Mouse (Mus musculus): Measurements from ENCODE around the gene Prdm15. TPM values are rescaled to one million over a fixed set of nuclear protein-coding genes. Genes with fewer than 3 reads are reported as not detected.

Prdm15 gene
- 4.4 TPM for polyA plus RNA-seq (2012; fragmentation: generic; extraction: Trizol)
- long read RNA-seq, experiment 1, partial matches to known transcripts: 0 of 1 reads
- long read RNA-seq, experiment 1, other reads (novel, unspliced or antisense): 1 of 1 reads
- long read RNA-seq, experiment 2, full-length matches to known transcripts: 1 of 31 reads
- long read RNA-seq, experiment 2, partial matches to known transcripts: 2 of 31 reads
- long read RNA-seq, experiment 2, other reads (novel, unspliced or antisense): 28 of 31 reads

DNA sequence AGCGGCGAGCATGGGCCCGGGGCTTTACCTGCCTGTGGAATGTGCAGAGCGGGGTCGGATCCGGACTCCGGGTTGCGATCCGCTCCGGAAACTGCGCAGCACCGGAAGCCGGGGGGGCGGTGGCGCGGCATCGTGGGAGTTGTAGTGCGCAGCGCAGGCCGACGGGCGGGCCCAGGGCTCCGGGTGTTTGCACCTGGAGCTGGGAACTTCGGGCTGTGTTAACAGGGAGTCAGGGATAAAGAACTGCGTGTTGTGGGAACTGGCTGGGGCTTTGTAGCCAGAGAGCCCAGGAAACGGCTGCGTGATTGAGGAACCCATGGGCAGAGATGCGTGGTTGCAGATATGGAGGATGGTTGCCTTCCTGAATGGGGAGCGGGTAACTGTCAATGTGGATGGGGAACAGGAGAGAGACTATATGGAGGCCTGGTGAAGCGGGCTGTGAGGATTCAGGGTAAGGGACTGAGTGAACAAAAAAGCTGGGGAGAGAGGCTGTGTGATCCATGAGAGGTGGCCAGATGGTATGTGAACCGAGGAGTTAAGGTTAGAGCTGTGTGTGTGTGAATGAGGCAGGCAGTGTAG lies at the start of gene Prdm15:
Prdm15 (minus strand) TSS at position 110 of the 579 bp plus-strand sequence.
- H3K4me3 ChIP-seq (ENCODE audit: insufficient read depth, poor library complexity, severe bottlenecking): peak within 1 kb of the TSS; percentile 76
- H3K79me2 ChIP-seq (ENCODE audit: control insufficient read depth, insufficient read depth): peaks cover 44% of the 10 kb centered on the region
- H3K27me3 ChIP-seq (ENCODE audit: control insufficient read depth, insufficient read depth, insufficient read length): no peaks in the 10 kb centered on the region
- H3ac ChIP-seq (ENCODE audit: control insufficient read depth, insufficient read length, low read depth): peak within 1 kb of the TSS; percentile 99
- peaks cover 27% of the 10 kb centered on the region for H3K79me3 ChIP-seq (ENCODE audit: low read depth)
- H3K36me3 ChIP-seq (ENCODE audit: control insufficient read depth, insufficient read depth): peaks cover 8% of the 10 kb centered on the region
- TF ChIP-seq MYOD1 (IDR thresholded peaks at IDR 0.05; ENCODE audit: control insufficient read depth, insufficient read length, low read depth): no peak
- TF ChIP-seq MAX (IDR thresholded peaks at IDR 0.05): no peak
- TF ChIP-seq CTCF (IDR thresholded peaks at IDR 0.05; ENCODE audit: control insufficient read depth, insufficient read depth, insufficient read length): no peak
- no peak for TF ChIP-seq MYOG (IDR thresholded peaks at IDR 0.05; ENCODE audit: control insufficient read depth, extremely low read depth, insufficient read length)
- no peak for TF ChIP-seq FOSL1 (IDR thresholded peaks at IDR 0.05; ENCODE audit: insufficient read depth, low read length, poor library complexity, severe bottlenecking)
- no peak for TF ChIP-seq CEBPB (IDR thresholded peaks at IDR 0.05; ENCODE audit: low read depth)
- TF ChIP-seq USF1 (IDR thresholded peaks at IDR 0.05; ENCODE audit: low read depth): no peak

DNA sequence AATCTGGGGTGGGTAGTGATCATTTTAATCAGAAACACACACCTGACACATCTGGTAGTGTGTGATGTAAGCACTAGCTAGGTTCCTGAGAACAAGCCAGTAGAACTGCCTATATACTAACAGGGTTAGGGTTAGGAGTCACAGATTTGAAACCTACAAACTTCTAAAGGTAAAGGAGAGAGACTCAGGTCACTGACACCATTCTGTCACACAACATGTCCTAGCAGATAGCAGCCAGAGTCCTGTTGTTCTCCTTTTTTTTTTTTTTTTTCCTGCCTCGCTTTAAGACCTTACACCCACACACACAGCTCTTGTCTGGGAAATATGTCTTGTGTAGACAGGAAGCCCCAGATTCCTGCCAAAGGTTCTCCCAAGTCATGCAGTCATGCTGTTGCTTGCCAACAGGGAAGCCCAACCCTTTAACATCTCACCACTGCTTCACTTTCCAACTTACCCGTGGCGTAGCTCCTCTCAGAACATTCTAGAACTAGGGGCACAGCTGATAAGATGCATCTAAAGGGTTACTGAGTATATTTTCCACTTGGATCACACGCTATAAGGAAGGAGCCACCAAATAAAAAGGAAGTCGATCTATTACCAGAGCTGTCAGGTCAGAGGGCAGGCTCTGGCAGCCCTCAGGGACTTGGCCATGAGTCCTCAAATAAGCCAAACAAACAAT lies 45.8 kb upstream of the Prdm15 start:
- TF ChIP-seq USF1 (IDR thresholded peaks at IDR 0.05; ENCODE audit: low read depth) (no peak), MYOG (IDR thresholded peaks at IDR 0.05; ENCODE audit: control insufficient read depth, extremely low read depth, insufficient read length) (no peak), FOSL1 (IDR thresholded peaks at IDR 0.05; ENCODE audit: insufficient read depth, low read length, poor library complexity, severe bottlenecking) (no peak), CTCF (IDR thresholded peaks at IDR 0.05; ENCODE audit: control insufficient read depth, insufficient read depth, insufficient read length) (no peak), MYOD1 (IDR thresholded peaks at IDR 0.05; ENCODE audit: control insufficient read depth, insufficient read length, low read depth) (no peak), MAX (IDR thresholded peaks at IDR 0.05) (no peak), CEBPB (IDR thresholded peaks at IDR 0.05; ENCODE audit: low read depth) (no peak)
- Histone ChIP-seq H3ac (ENCODE audit: control insufficient read depth, insufficient read length, low read depth) (no peak overlapping the region), H3K4me3 (ENCODE audit: insufficient read depth, poor library complexity, severe bottlenecking) (no peak overlapping the region), H3K79me3 (ENCODE audit: low read depth) (no peaks in the 10 kb centered on the region), H3K36me3 (ENCODE audit: control insufficient read depth, insufficient read depth) (no peaks in the 10 kb centered on the region), H3K27me3 (ENCODE audit: control insufficient read depth, insufficient read depth, insufficient read length) (no peaks in the 10 kb centered on the region), H3K79me2 (ENCODE audit: control insufficient read depth, insufficient read depth) (no peaks in the 10 kb centered on the region)

DNA sequence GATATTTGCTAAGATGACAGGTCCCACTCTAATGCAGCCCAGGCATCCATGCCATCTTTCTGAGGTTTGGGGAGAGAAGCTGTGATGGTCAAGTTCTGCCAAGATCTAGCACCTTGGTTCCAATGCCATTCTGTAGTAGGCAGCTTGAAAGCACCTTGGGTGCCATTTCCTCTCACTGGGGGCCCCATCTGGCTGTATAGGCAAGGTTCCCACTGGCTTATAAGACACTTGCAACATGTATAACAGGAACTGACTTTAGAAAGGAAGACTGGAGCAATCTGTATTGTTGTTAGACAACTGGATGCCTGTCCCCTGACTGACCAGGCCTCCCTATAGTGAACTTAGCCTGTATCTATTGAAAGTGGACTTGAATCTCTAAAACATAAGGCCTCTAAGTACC lies 36.1 kb upstream of the Prdm15 start:
- Histone ChIP-seq H3K79me2 (ENCODE audit: control insufficient read depth, insufficient read depth) (no peaks in the 10 kb centered on the region), H3K4me3 (ENCODE audit: insufficient read depth, poor library complexity, severe bottlenecking) (no peak overlapping the region), H3ac (ENCODE audit: control insufficient read depth, insufficient read length, low read depth) (no peak overlapping the region), H3K79me3 (ENCODE audit: low read depth) (no peaks in the 10 kb centered on the region), H3K27me3 (ENCODE audit: control insufficient read depth, insufficient read depth, insufficient read length) (no peaks in the 10 kb centered on the region), H3K36me3 (ENCODE audit: control insufficient read depth, insufficient read depth) (no peaks in the 10 kb centered on the region)
- no peak for TF ChIP-seq MYOG (IDR thresholded peaks at IDR 0.05; ENCODE audit: control insufficient read depth, extremely low read depth, insufficient read length)
- no peak for TF ChIP-seq USF1 (IDR thresholded peaks at IDR 0.05; ENCODE audit: low read depth)
- no peak for TF ChIP-seq MAX (IDR thresholded peaks at IDR 0.05)
- TF ChIP-seq CTCF (IDR thresholded peaks at IDR 0.05; ENCODE audit: control insufficient read depth, insufficient read depth, insufficient read length): no peak
- no peak for TF ChIP-seq CEBPB (IDR thresholded peaks at IDR 0.05; ENCODE audit: low read depth)
- TF ChIP-seq FOSL1 (IDR thresholded peaks at IDR 0.05; ENCODE audit: insufficient read depth, low read length, poor library complexity, severe bottlenecking): no peak
- TF ChIP-seq MYOD1 (IDR thresholded peaks at IDR 0.05; ENCODE audit: control insufficient read depth, insufficient read length, low read depth): no peak

- no peak overlapping the region for H3K4me3 ChIP-seq (ENCODE audit: insufficient read depth, poor library complexity, severe bottlenecking)
- no peaks in the 10 kb centered on the region for H3K36me3 ChIP-seq (ENCODE audit: control insufficient read depth, insufficient read depth)
- no peak overlapping the region for H3ac ChIP-seq (ENCODE audit: control insufficient read depth, insufficient read length, low read depth)
- TF ChIP-seq CEBPB (IDR thresholded peaks at IDR 0.05; ENCODE audit: low read depth) (no peak), USF1 (IDR thresholded peaks at IDR 0.05; ENCODE audit: low read depth) (no peak)
- H3K27me3 ChIP-seq (ENCODE audit: control insufficient read depth, insufficient read depth, insufficient read length): no peaks in the 10 kb centered on the region
- no peaks in the 10 kb centered on the region for H3K79me3 ChIP-seq (ENCODE audit: low read depth)
- no peaks in the 10 kb centered on the region for H3K79me2 ChIP-seq (ENCODE audit: control insufficient read depth, insufficient read depth)
These were observed 32.0 kb upstream of the Prdm15 start for GRCm38 (mm10) chr16:97883696-97884095.

DNA sequence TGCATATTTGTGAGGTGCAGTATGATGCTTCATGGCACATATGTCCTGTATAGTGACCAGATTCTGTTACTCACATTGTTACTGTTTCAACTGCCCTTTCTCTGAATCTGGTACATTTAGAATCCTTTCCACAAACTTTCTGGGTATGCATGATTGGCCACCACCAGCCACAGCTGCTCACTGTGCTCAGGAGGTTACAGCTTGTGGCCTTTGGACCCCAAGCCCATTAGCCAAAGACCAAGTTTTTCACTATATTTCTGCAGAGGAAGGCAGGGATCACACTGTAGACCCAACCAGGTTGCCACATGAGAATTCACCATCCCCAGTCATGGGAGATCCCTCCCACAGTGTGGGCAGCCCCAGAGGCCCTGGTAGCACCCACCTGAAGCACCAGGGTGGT lies 31.2 kb upstream of the Prdm15 start:
- Histone ChIP-seq H3ac (ENCODE audit: control insufficient read depth, insufficient read length, low read depth) (no peak overlapping the region), H3K36me3 (ENCODE audit: control insufficient read depth, insufficient read depth) (no peaks in the 10 kb centered on the region), H3K27me3 (ENCODE audit: control insufficient read depth, insufficient read depth, insufficient read length) (no peaks in the 10 kb centered on the region), H3K79me2 (ENCODE audit: control insufficient read depth, insufficient read depth) (no peaks in the 10 kb centered on the region), H3K79me3 (ENCODE audit: low read depth) (no peaks in the 10 kb centered on the region), H3K4me3 (ENCODE audit: insufficient read depth, poor library complexity, severe bottlenecking) (no peak overlapping the region)
- TF ChIP-seq FOSL1 (IDR thresholded peaks at IDR 0.05; ENCODE audit: insufficient read depth, low read length, poor library complexity, severe bottlenecking) (no peak), CEBPB (IDR thresholded peaks at IDR 0.05; ENCODE audit: low read depth) (no peak), MAX (IDR thresholded peaks at IDR 0.05) (no peak), MYOD1 (IDR thresholded peaks at IDR 0.05; ENCODE audit: control insufficient read depth, insufficient read length, low read depth) (no peak), MYOG (IDR thresholded peaks at IDR 0.05; ENCODE audit: control insufficient read depth, extremely low read depth, insufficient read length) (no peak), CTCF (IDR thresholded peaks at IDR 0.05; ENCODE audit: control insufficient read depth, insufficient read depth, insufficient read length) (no peak), USF1 (IDR thresholded peaks at IDR 0.05; ENCODE audit: low read depth) (no peak)
